Mouse (Mus musculus): ENCODE measurements around the gene Stab2.

Stab2 gene

GRCm38 (mm10) chr10:86889440-86889839, 118.4 kb downstream of the Stab2 start:
- DNase-seq: peak; percentile 14 to 18

GRCm38 (mm10) chr10:86886434-86886833, 121.4 kb downstream of the Stab2 start:
- DNase-seq: peak in 1 of 2 experiments; percentile 40

- DNase-seq: no peak
These were observed 126.4 kb downstream of the Stab2 start for GRCm38 (mm10) chr10:86881448-86881847.

- no peak for DNase-seq
These were observed 127.6 kb downstream of the Stab2 start for GRCm38 (mm10) chr10:86880071-86880806.

DNA sequence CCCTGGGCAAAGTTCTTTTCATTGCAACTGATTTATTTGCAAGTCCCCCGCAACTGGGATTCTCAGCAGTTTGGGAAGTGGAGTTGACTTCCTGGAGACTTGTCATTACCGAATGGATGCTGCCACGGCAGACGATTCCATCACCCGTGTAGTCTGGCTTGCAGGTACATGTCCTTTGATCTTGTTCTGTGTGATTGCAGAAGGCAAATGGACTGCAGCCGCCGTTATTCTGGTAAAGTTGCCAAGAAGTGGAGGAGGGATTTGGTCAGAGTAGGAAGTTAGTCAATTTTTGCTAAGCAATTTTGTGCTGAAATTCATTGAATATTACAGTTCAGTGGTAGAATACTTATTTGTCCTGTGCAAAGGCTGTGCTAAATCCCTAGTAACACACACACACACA, 129.1 kb downstream of the Stab2 start:
- DNase-seq: peak; percentile 25 to 29

DNA sequence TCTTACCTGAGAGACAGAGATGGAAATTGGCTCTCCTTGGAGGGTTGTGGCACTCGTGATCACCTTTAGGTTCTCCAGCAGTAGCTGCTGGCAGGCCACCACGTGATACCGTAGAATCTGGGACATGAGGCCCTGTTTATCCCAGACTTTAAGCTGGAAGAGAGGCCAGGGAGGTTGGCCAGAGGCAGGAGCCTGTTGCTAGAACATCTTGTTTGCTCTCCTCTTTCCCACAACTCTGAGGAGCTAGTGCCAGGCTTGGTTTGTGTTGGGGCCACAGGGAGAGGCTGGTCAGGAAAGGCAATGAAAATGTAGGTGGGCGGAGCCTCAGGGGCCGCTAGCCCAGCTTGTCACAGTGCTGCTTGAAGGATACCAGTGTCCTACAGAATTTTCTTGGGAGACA, 135.2 kb downstream of the Stab2 start:
- no peak for DNase-seq

DNA sequence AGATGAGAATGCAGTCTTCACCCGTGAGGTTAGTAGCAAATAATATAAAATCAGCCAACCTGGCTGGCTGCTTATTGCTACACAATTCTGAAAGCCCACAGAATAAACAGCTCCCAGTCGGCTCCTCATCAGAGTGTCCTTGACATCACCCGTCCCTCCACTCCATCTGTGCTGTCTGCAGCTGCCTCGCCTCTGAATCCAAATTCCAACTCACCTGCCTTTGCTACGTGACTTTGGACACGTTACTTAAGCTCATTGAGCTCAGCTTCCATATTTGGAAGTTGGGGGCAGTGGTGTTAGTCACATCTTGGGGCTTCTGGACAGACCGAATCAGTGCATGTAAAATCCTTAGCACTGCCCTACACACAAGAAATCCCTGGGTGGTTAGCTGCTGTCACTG, 135.7 kb downstream of the Stab2 start:
- no peak for DNase-seq

DNA sequence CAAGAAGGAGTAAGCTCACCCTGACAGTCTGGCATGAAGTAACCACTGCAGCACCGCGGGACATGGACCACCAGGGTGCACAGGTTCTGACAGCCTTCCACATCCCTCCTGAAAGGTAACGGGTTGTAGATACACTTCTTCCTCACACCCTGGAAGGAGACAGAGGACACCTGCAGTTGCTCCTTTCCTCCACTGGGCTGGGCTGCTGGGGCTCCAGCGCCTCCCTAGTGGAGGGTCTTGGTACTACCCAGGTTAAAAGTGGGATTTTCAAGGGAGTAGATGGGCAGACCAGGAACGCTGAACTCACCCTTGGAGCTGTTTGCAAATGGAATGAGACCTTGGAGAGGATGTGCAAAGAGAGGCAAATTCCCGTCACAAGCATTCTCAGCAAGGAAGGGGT, 144.4 kb downstream of the Stab2 start:
- DNase-seq: no peak

DNA sequence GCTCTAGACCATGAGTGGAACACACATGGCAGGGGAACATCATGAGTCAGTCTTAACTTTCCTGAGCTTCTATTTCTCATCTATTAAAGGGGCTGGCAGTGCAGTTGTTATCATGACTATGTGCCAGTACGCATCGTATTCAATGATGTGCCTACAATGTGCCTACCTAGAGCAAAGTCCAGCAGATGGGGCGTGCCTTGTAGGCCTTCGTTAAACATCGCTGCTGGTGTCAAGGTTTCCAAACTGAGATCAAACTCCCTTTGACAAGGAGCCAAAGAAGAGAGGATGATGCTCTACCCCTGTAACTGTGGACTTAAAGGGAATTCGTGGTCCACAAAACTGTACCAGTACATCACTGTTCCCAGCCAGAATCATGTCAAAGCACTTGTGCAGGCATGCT, 145.3 kb downstream of the Stab2 start:
- DNase-seq: peak; percentile 68 to 77

DNA sequence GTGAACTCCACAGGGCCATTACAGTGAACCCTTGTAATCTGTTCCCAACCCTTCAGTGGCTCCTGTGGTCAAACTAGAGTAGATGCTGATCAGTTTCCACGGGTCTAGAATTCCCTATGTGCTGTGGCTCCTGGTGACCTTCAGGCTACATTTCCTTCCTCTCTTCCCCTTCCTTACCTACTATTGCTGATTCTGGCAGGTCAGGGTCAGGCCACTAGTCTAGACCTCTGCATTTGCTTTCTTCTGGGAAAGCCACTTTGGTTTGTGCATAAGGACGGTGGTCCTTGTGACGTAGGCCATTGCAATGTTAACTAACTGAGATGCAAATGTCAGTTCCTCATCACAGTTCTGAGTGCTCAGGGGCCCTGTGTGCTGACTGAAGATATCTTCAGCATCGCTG, 147.4 kb downstream of the Stab2 start:
- DNase-seq: no peak

DNA sequence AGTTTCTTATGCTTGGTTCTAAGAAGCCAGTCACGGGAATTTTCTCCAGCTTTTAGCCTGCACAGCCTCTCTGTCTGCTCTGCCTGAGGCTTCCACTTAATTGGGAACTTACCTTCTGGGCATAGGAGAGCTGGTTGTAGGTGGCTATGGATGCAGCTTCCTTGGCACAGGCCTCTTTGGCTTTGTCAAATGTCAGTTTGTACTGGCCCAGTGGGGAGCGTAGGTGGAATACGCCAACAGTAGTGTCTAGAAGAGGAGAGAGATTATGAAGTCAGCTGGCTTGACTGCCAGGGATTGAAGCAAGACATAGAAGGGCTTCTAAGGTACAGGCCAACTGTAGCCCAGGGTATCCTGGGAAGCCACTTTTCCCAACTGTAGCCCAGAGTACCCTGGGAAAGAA, 154.4 kb downstream of the Stab2 start:
- no peak for DNase-seq

DNA sequence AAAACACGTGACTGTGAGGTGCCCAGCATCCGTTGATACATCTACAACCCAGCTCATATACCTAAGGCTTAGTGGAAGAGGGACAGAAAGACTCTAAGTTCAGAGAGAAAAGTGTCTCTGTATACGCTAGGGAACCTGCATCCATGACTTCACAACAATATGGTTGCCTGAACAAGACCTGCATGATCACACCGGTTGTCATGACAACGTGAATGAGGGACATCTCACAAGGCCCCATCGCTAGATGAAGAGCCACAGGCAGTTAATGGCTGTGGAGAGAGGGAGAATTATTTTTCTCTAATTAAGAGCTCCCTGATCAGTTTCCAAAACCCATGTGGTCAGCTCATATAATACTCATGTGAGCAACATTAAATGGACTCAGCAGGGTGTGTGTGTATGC, 155.7 kb downstream of the Stab2 start:
- no peak for DNase-seq

DNA sequence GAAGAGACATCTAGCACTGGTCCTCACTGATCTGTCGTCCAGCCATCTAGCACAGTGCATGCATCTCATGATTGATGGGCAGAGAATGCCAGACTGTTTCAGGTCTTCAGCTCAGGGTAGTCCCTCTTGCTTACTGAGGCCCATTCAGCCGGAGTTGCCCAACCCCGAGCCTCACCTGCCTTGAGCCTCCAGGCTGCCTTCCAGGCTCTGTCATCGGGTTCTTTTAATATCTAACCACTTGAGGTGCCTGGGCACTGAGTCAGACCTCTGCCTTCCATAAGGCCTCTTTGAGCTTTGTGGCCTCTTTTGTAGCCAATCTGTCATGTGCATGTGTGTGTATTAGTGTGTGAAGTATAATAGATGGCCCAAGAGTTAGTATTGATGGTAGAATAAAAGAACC, 158.3 kb downstream of the Stab2 start:
- DNase-seq: no peak

GRCm38 (mm10) chr10:86849087-86849486, 158.7 kb downstream of the Stab2 start:
- no peak for DNase-seq

GRCm38 (mm10) chr10:86846926-86847467, 160.8 kb downstream of the Stab2 start:
- DNase-seq: peak; percentile 36 to 57

DNA sequence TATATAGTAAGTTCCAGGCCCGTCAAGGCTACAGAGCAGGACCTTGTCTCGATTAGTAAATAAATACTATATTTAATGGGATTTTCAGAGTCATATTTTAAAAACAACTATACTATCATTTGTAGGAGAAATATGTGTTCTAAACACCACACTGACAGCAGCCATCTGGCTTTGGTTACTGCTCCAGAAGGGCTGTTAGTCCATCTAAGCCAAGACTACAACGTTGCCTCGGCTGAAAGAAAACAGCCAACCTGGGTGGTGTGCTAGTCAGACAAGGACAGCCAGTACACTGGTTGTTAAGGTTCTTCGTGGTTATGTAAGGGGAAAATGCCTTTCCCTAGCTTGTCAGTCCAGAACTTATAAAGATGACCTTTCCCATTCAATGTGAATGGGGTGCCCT, 165.2 kb downstream of the Stab2 start:
- no peak for DNase-seq

GRCm38 (mm10) chr10:86838827-86839226, 169.0 kb downstream of the Stab2 start:
- DNase-seq: no peak

DNA sequence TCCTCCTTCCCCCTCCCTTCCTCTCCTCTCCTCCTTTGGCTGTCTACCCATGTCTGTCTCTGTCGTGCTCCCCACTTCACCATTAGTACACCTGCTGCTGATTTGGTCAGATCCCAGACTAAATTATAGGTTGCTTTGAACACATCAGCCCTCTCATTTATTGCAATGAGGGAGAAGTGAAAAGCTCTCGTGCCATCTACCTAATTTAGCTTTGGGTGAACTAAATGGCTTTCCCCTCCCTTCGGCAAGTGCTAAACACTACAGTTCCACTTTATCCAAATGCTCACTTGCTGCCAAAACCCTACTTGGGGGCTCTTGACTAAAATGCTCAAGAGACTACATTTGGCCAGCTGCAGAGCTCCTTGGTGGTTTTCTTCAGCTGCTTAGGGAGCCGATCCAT, 171.0 kb downstream of the Stab2 start:
- no peak for DNase-seq

GRCm38 (mm10) chr10:86829515-86829914, 178.3 kb downstream of the Stab2 start:
- no peak for DNase-seq

GRCm38 (mm10) chr10:86828221-86829135, 179.3 kb downstream of the Stab2 start:
- DNase-seq: peak; percentile 75 to 79

DNA sequence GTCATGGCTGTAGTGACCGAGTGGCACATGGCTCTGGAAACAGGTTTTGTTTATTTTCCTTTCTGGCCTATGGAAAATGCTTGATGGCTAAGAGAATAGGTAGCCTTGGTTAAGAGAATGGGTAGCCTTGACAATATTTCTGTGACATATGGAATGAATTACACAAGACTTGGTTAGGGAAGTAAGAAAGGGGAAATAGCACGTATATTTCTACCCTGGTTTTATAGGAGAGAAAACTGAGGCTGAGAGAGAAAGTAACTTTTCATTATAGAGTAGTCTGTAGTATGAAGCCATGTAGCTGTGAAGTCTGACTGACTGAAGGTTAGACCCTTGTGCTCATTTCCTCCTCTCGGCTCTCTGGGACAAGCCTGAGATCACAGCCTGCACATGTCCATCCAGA, 180.9 kb downstream of the Stab2 start:
- DNase-seq: no peak

DNA sequence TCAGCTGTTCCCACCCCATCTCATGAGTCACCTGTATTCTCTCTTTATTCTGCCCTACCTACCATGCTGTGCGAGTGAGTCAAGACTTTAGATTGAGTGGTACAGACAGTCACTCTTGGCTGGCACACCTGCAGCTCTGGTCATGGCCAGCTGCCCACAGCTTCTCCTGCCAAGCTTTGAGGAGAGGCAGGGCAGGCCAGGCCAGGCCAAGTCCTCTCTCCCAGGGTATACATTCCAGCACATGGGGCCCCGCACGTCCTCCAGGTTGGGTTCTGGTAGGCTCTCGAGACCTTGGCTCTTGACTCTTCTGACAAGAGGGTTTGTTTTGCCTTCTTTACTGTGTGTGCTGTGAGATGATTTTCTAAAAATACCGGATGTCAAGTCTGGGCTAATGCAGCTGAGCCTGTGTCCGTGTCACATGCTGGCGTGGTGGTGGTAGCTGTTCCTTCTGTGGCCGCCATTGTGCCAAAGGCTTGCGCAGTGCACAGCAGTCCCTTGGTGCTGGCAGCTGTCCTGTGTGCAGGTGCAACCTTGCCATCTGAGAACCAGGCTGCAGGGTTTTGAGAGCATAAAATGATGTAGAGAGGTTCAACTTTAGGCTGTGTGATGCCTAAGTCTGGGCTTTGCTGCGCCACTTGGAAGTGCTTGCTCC, 181.8 kb downstream of the Stab2 start:
- DNase-seq: peak; percentile 86 to 90

DNA sequence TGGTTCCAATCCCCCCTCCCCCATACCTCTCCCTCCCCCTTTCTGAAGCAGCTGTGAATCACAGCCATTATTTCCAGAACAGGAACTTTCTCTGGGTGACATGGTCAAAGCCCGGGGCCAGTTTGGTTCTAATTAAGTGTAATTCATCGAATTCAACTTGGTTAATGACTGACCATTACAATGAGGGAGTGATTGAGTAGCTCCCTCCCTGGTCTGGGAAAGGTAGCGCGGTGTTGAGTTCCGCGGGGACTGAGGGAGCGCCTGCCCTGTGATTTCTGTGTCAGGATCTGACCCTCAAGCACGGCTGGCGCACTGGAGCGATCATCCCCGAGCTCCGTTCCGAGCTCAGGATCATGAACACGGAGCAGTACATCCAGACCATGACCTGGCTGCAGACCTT, 183.0 kb downstream of the Stab2 start:
- DNase-seq: peak; percentile 56 to 63

Data from kidney, postnatal 36 days (tissue).